Mouse (Mus musculus): ENCODE results near the gene Prkce. TPM values are rescaled to one million over a fixed set of nuclear protein-coding genes. Genes with fewer than 3 reads are reported as not detected.

The Prkce gene
- polyA plus RNA-seq, 1 experiment from 2014 or later: 6.2 TPM

GRCm38 (mm10) chr17:86405644-86406043 is 238.1 kb downstream of the Prkce start:
- Histone ChIP-seq H3K9ac (no peak overlapping the region), H3K4me1 (peaks cover 42% of the 10 kb centered on the region), H3K4me3 (no peak overlapping the region), H3K36me3 (no peaks in the 10 kb centered on the region), H3K27me3 (replicated peaks) (no peaks in the 10 kb centered on the region), H3K4me2 (no peak overlapping the region; the same call in 1 of the 2 replicates), H3K27ac (replicated peaks) (peak overlapping the region; percentile 62), H3K9me3 (no peaks in the 10 kb centered on the region)
- ATAC-seq (ENCODE audit: extremely low read depth, insufficient number of reproducible peaks, low FRiP score, low TSS enrichment): peak; percentile 77
- WGBS: 36% methylated on average over 8 of the region's 8 CpGs

- no peak overlapping the region for H3K4me3 ChIP-seq
- H3K36me3 ChIP-seq: no peaks in the 10 kb centered on the region
- H3K27ac ChIP-seq (replicated peaks): 0 out of 2 replicates have a peak overlapping the region, but pooled peaks have one; percentile 36
- no peaks in the 10 kb centered on the region for H3K9me3 ChIP-seq
- no peak overlapping the region for H3K4me2 ChIP-seq
- no peaks in the 10 kb centered on the region for H3K27me3 ChIP-seq (replicated peaks)
- H3K4me1 ChIP-seq: peaks cover 56% of the 10 kb centered on the region
- WGBS: 78% methylated on average over 8 of the region's 8 CpGs
- no peak for ATAC-seq (ENCODE audit: extremely low read depth, insufficient number of reproducible peaks, low FRiP score, low TSS enrichment)
- no peak overlapping the region for H3K9ac ChIP-seq
Measured at GRCm38 (mm10) chr17:86407921-86408613, 240.5 kb downstream of the Prkce start.

- Histone ChIP-seq H3K36me3 (no peaks in the 10 kb centered on the region), H3K4me2 (no peak overlapping the region), H3K27me3 (replicated peaks) (no peaks in the 10 kb centered on the region), H3K9ac (no peak overlapping the region), H3K9me3 (no peaks in the 10 kb centered on the region), H3K4me3 (no peak overlapping the region), H3K27ac (replicated peaks) (no peak overlapping the region), H3K4me1 (peaks cover 55% of the 10 kb centered on the region)
- no peak for ATAC-seq (ENCODE audit: extremely low read depth, insufficient number of reproducible peaks, low FRiP score, low TSS enrichment)
- WGBS: 91% methylated on average over 5 of the region's 5 CpGs
Measured at GRCm38 (mm10) chr17:86408614-86409006, 241.0 kb downstream of the Prkce start.

GRCm38 (mm10) chr17:86409485-86409884 is 241.9 kb downstream of the Prkce start:
- H3K4me2 ChIP-seq: no peak overlapping the region
- 85% methylated on average over 8 of the region's 8 CpGs for WGBS
- no peak for ATAC-seq (ENCODE audit: extremely low read depth, insufficient number of reproducible peaks, low FRiP score, low TSS enrichment)
- no peaks in the 10 kb centered on the region for H3K9me3 ChIP-seq
- no peaks in the 10 kb centered on the region for H3K27me3 ChIP-seq (replicated peaks)
- no peak overlapping the region for H3K9ac ChIP-seq
- H3K4me1 ChIP-seq: peaks cover 46% of the 10 kb centered on the region
- no peak overlapping the region for H3K27ac ChIP-seq (replicated peaks)
- no peaks in the 10 kb centered on the region for H3K36me3 ChIP-seq
- no peak overlapping the region for H3K4me3 ChIP-seq

GRCm38 (mm10) chr17:86410496-86410895 is 242.9 kb downstream of the Prkce start:
- H3K36me3 ChIP-seq: no peaks in the 10 kb centered on the region
- no peak overlapping the region for H3K4me2 ChIP-seq
- no peak overlapping the region for H3K27ac ChIP-seq (replicated peaks)
- ATAC-seq (ENCODE audit: extremely low read depth, insufficient number of reproducible peaks, low FRiP score, low TSS enrichment): no peak
- no peak overlapping the region for H3K9ac ChIP-seq
- H3K27me3 ChIP-seq (replicated peaks): no peaks in the 10 kb centered on the region
- WGBS: 78% methylated on average over 12 of the region's 12 CpGs
- H3K4me3 ChIP-seq: no peak overlapping the region
- H3K9me3 ChIP-seq: no peaks in the 10 kb centered on the region
- peaks cover 36% of the 10 kb centered on the region for H3K4me1 ChIP-seq

GRCm38 (mm10) chr17:86412141-86412540 is 244.6 kb downstream of the Prkce start:
- Histone ChIP-seq H3K36me3 (no peaks in the 10 kb centered on the region), H3K27ac (replicated peaks) (no peak overlapping the region), H3K4me1 (peaks cover 42% of the 10 kb centered on the region), H3K9me3 (no peaks in the 10 kb centered on the region), H3K9ac (no peak overlapping the region), H3K4me3 (no peak overlapping the region), H3K4me2 (no peak overlapping the region), H3K27me3 (replicated peaks) (no peaks in the 10 kb centered on the region)
- no peak for ATAC-seq (ENCODE audit: extremely low read depth, insufficient number of reproducible peaks, low FRiP score, low TSS enrichment)
- whole genome bisulfite sequencing: 59% methylated on average over 6 of the region's 6 CpGs

GRCm38 (mm10) chr17:86414608-86415007 is 247.0 kb downstream of the Prkce start:
- H3K4me1 ChIP-seq: peaks cover 30% of the 10 kb centered on the region
- H3K36me3 ChIP-seq: peaks cover 6% of the 10 kb centered on the region; the same call in 1 of the 2 replicates
- H3K27me3 ChIP-seq (replicated peaks): no peaks in the 10 kb centered on the region
- ATAC-seq (ENCODE audit: extremely low read depth, insufficient number of reproducible peaks, low FRiP score, low TSS enrichment): no peak
- H3K9ac ChIP-seq: no peak overlapping the region
- 81% methylated on average over 8 of the region's 8 CpGs for WGBS
- no peaks in the 10 kb centered on the region for H3K9me3 ChIP-seq
- H3K4me3 ChIP-seq: no peak overlapping the region
- no peak overlapping the region for H3K27ac ChIP-seq (replicated peaks)
- H3K4me2 ChIP-seq: no peak overlapping the region

- Histone ChIP-seq H3K27ac (replicated peaks) (no peak overlapping the region), H3K4me1 (peaks cover 30% of the 10 kb centered on the region), H3K9ac (no peak overlapping the region), H3K4me2 (no peak overlapping the region), H3K27me3 (replicated peaks) (no peaks in the 10 kb centered on the region), H3K36me3 (peaks cover 6% of the 10 kb centered on the region; the same call in 1 of the 2 replicates), H3K4me3 (no peak overlapping the region), H3K9me3 (no peaks in the 10 kb centered on the region)
- no peak for ATAC-seq (ENCODE audit: extremely low read depth, insufficient number of reproducible peaks, low FRiP score, low TSS enrichment)
- WGBS: 84% methylated on average over 7 of the region's 7 CpGs
Measured at GRCm38 (mm10) chr17:86415989-86416388, 248.4 kb downstream of the Prkce start.

GRCm38 (mm10) chr17:86418334-86418733 is 250.7 kb downstream of the Prkce start:
- no peaks in the 10 kb centered on the region for H3K9me3 ChIP-seq
- WGBS: 67% methylated on average over 17 of the region's 17 CpGs
- no peak overlapping the region for H3K9ac ChIP-seq
- no peak overlapping the region for H3K27ac ChIP-seq (replicated peaks)
- no peak for ATAC-seq (ENCODE audit: extremely low read depth, insufficient number of reproducible peaks, low FRiP score, low TSS enrichment)
- no peaks in the 10 kb centered on the region for H3K27me3 ChIP-seq (replicated peaks)
- H3K4me3 ChIP-seq: no peak overlapping the region
- H3K4me2 ChIP-seq: no peak overlapping the region
- peaks cover 6% of the 10 kb centered on the region; the same call in 1 of the 2 replicates for H3K36me3 ChIP-seq
- H3K4me1 ChIP-seq: peaks cover 18% of the 10 kb centered on the region

GRCm38 (mm10) chr17:86419199-86419598 is 251.6 kb downstream of the Prkce start:
- ATAC-seq (ENCODE audit: extremely low read depth, insufficient number of reproducible peaks, low FRiP score, low TSS enrichment): no peak
- Histone ChIP-seq H3K27ac (replicated peaks) (no peak overlapping the region), H3K4me1 (peaks cover 18% of the 10 kb centered on the region), H3K9ac (no peak overlapping the region), H3K4me3 (no peak overlapping the region), H3K36me3 (peaks cover 6% of the 10 kb centered on the region; the same call in 1 of the 2 replicates), H3K4me2 (no peak overlapping the region), H3K27me3 (replicated peaks) (no peaks in the 10 kb centered on the region), H3K9me3 (no peaks in the 10 kb centered on the region)
- WGBS: 88% methylated on average over 6 of the region's 6 CpGs

- H3K4me2 ChIP-seq: no peak overlapping the region
- H3K27ac ChIP-seq (replicated peaks): no peak overlapping the region
- peaks cover 16% of the 10 kb centered on the region for H3K4me1 ChIP-seq
- H3K9ac ChIP-seq: no peak overlapping the region
- no peak overlapping the region for H3K4me3 ChIP-seq
- no peaks in the 10 kb centered on the region for H3K27me3 ChIP-seq (replicated peaks)
- ATAC-seq (ENCODE audit: extremely low read depth, insufficient number of reproducible peaks, low FRiP score, low TSS enrichment): no peak
- H3K9me3 ChIP-seq: peaks cover 7% of the 10 kb centered on the region
- 78% methylated on average over 10 of the region's 10 CpGs for WGBS
- peaks cover 6% of the 10 kb centered on the region for H3K36me3 ChIP-seq
Measured at GRCm38 (mm10) chr17:86420646-86421338, 253.2 kb downstream of the Prkce start.

Data from heart, embryonic 13.5 days (tissue).